Mouse (Mus musculus) cerebellum, adult 9-11 months (tissue): ENCODE data around the gene Lemd1.

Experiments
- DNase-seq: peaks from one replicate; pipeline ENCODE4 v3.0.0; 2022

Gene Lemd1

DNA sequence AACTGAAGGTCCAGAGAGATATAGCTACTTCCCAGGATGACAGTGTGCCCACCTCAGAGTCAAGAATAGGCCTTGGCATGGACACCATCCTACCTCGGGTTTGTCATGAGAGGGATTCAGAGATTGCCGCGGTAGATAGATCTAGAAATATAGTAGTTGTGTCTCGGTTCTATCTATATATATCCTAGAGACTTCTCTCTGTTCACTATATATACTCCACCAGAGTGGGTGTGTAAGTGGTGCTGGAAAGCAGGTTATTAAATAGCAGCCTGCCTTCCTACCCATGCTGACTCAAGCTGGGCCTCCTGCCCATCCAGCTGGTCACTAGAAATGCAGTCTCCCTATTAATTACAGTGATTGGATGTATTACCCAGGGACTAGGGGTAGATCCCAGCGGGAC, 11.5 kb downstream of the Lemd1 start:
- DNase-seq, result no peak

DNA sequence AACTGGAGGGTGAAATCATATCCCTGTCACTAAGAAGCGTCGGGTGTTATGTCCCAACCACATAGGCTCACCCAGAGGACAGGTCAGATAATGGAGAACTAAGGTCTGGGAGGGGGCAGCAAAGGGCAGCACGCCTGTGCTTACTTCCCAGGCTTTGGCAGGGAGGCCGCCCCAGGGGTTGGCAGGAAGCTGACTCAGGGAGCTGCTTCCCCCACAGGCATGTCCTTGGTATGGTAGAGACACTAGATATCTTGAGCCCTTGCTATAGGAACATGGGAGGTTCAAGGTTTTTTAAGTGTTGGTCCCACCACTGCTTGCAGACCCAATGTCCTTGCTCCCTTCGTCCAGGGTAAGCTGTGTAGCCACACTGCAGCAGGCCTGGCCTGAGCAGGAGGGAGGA, 14.7 kb downstream of the Lemd1 start:
- DNase-seq, result no peak

- no peak for DNase-seq
Observed at GRCm38 (mm10) chr1:132206828-132207227, 15.6 kb downstream of the Lemd1 start.

DNA sequence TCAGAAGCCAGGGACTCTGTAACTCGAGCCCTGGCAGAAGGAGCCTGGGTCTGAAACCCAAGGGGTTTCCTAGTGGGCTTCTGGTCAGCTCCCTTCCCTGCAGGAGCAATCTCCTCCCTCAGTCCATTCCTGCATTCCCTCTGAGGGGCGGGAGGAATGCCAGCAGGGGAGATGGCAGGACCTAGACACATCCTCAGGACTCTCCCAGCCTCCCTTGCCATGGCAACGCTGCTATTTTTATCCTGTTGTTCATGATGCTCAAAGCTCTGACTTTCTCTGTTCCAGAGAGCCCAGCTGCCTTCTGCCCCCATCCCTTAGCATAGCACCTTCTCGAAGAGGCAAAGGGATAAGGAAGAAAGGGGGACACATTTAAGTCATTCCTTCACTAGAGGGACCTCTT, 16.9 kb downstream of the Lemd1 start:
- peak; percentile 72 for DNase-seq

GRCm38 (mm10) chr1:132209400-132209799, 18.2 kb downstream of the Lemd1 start:
- no peak for DNase-seq

GRCm38 (mm10) chr1:132210922-132211321, 19.7 kb downstream of the Lemd1 start:
- peak; percentile 30 for DNase-seq

GRCm38 (mm10) chr1:132211672-132212071, 20.4 kb downstream of the Lemd1 start:
- no peak for DNase-seq

GRCm38 (mm10) chr1:132212218-132212617, 21.0 kb downstream of the Lemd1 start:
- DNase-seq, result peak; percentile 55

DNA sequence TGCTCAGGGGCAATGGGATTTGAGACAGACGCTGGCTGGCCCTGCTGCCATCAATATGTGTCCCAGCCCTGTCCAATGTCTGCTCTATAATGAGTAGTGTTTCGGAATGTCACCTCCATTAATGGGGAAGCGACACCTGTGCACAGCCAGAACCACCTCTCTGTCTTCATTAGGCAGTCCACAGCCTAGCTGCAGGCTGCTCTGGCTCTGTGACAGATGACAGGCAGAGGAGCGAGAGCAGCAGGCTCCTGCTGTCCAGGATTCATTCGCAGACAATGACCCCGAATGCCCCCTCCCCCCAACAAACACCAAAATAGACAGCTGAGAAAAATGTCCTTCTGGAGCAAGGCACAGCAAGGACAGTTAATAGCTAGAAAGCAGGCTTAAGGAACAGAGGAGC, 21.8 kb downstream of the Lemd1 start:
- DNase-seq, result peak; percentile 57

DNA sequence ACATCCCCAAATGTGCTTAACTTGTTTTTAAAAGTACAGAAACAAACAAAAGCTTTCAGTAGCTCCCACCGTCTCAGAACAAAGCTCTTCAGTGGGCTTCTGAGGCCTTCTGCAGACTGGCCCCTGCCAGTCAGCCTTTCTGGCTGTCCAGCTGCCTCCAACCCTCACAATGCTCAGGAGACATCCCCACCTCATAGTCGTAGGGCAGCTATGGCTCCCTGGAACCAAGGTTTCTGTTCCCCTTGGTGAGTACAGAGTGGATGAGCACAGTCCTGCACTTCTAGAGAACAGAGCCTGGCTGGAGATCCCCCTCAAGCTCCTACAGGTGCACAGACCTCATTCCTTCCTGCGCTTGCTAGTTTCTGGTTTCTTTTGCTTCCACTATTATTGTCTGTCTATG, 25.0 kb downstream of the Lemd1 start:
- no peak for DNase-seq

DNA sequence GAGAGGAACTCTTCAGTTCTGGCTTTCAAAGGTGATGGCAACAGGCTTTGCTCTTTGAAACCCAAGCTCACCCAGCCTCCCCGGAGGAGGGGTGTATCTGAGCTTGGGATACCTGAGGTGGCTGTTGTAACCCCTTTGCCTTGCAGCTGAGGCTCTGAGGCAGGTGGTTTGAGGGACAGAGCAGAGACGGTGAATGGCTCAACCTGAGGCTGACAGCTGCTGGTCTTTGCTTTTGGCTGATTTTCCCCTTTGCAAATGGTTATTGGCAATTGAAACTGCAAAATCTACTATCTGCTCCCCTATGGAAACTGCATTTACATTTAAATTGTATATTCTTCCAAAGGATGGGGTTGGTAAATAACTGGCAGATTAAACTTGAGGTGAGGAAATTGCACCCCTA, 30.4 kb downstream of the Lemd1 start:
- no peak for DNase-seq

- no peak for DNase-seq
Observed at GRCm38 (mm10) chr1:132222166-132222565, 30.9 kb downstream of the Lemd1 start.

DNA sequence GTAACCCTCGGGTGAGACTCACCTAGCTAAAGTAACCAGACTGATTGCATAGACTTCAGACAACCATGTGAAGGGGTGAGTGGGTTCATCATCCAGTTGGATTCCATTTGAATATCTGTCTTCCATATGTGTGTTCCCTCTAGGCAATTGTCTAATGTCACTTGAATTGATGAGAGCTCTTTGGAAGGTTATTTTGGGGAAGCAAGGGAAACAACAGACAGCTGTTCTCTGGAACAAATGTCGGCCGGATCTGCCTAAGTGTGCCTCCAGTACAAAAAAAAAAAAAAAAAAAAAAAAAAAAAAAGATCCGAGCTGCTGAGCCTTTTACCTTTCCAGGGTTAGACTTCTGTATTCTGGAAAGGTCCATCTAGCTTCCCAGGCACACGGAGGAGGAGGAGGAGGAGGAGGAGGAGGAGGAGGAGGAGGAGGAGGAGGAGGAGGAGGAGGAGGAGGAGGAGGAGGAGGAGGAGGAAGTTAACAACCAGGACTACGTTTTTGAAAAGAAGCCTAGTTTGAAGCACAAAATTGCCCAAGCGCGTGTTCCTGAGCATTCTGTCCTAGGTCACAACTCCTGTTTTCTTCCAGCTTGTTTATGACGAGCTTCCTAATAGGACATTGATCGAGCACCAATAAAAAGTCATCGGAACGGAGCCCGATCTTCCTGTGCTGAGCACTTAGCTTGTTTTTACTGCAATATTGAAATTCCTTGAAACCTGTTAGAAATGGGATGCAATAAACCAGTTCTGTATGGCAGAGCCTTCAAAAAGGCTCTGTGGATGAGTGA, 35.3 kb downstream of the Lemd1 start:
- no peak for DNase-seq

DNA sequence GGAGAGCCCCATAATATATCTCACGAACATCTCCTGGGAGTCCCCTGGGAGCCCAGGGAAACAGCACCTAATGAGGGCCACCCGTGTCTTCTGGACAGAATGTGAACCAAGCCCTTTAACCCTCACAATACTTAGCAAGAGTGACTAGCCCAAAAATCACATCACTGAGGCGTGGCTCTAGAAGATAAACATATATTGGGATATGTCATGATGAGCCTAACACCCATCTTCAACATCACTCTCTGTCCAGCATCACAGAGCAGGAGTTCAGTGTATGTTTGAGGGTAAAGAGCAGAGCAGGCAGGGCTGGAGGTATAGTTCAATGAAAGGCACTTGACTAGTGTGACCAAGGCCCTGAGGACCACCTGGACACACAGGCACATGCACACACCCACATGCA, 38.4 kb downstream of the Lemd1 start, which contains the start of gene Gm10188:
Gene Gm10188, minus strand, starts transcription at position 101 of the 400 bp plus-strand sequence.
- no peak for DNase-seq

DNA sequence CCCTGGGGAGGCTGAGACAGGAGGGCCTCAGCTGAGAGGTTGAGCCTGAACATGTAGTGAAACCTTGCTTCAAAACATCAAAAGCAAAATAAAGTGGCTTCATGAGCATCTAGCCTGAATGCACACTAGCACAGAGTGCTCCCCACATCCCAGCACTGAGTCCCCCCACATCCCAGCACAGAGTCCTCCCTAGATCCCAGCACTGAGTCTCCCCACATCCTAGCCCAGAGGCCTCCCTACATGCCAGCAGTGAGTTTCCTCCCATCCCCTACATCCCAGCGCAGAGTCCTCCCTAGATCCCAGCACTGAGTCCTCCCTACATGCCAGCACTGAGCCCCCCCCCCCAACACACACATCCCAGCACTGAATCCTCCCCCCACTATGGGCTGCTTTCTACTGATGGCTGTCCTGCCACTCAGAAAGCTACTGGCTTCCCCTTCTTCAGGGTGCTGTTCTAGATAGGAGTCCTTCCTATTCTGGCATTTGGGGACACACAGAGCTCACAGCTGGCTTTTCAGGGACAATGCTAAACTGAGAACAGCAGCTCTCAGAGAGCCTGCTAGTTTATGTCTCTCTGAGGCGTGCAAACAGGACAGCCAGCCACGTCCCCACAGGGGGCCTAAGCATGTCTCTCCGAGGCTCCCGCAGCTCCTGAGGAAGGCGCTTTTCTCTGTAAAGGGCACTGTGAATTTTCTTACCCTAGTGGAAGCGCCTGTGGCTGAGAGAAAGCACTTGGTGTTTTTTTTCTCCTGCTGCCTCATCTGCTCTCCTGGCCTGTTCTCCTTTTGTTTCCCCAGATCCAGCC, 40.4 kb downstream of the Lemd1 start:
- no peak for DNase-seq

DNA sequence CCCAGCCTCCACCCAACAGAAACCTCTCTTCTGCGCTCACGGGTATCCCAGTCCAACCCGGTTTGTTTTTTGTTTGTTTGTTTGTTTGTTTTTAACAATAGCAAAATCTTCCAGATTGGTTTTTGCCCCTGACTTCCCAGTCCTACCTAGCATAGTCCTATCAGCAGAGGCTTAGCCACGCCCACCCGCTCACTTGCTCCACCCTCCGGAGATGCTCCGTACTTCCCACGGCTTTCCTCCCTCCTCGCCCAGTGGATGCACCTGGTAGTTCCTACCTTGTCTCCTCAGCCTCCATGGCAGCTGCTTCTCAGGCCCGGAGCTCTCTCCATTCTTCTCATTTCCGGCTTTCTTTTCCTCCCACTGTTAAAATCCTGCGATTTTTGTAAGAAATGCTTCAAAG, 42.3 kb downstream of the Lemd1 start:
- DNase-seq, result no peak

DNA sequence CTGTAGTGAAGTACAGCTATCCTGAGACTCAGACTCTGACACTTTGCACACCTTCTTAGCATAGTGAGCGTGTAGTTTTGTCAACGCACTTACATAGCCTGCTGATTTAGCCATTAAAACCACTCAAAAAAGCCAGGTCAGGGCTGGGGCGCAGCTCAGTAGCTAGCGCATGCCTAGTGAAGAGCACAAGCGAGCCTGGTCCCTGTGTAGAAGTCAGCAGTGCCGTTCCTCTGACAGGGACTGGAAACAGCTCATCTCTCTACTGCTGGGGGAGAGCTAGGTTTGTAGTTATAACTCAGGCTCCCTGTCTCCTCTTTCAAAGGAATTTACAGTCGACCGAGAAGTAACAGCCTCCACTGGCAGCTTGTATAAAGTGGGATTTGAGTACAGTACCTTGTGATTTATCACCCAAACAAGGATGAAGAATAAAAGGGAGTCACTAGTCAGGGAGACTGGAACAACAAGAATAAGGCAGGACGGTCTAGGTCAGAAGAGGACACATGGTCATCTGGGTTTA, 43.6 kb downstream of the Lemd1 start:
- no peak for DNase-seq

DNA sequence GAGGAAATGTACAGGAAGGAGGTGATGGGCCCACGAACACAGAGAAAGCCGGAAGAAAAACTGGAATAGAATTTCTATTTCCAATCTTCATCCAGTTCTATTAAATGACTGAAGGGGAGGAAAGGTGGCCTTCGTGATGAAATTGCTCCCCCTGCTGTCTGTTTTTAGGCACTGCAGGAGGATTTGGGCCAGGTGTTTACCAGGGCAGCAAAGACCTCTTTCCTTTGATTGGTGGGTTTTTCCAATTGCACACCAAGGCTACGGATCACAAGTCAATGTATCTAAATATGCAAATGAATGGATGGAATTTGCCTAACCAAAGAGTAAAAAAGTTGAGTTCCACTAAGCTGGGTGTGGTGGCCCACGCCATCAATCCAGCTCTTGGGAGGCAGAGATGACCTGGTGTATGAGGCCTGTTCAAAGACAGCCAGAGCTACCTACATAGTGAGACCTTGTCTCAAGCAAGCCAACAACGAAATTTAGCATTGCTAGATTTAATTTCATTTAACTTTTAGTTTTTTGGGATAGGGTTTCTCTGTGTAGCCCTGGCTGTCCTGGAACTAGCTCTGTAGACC, 46.4 kb downstream of the Lemd1 start:
- peak; percentile 67 for DNase-seq

GRCm38 (mm10) chr1:132245010-132245409, 53.8 kb downstream of the Lemd1 start:
- DNase-seq, result no peak

DNA sequence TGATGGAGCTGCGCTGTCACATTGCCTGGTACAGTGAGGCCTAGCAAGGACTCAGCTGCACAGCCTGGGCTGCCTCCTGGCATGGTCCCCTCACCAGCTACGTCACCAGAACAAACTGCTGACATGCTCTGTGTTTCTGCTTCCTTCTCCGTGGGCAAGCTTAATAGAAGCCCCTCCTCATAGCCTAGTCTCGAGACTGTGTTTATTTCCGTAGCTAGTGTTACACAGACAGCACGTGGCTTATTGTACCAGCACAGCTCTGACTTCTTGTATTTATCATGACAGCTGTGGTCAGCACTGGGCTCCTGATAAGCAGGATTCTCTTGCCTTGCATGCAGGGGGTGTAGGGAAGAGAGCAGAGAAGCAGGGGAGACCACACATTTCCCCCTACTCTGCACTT, 54.9 kb downstream of the Lemd1 start:
- no peak for DNase-seq

- DNase-seq, result no peak
Observed at GRCm38 (mm10) chr1:132246641-132247040, 55.4 kb downstream of the Lemd1 start.

- DNase-seq, result no peak
Observed at GRCm38 (mm10) chr1:132254467-132254866, 63.2 kb downstream of the Lemd1 start.

- no peak for DNase-seq
Observed at GRCm38 (mm10) chr1:132260331-132260730, 69.1 kb downstream of the Lemd1 start.

DNA sequence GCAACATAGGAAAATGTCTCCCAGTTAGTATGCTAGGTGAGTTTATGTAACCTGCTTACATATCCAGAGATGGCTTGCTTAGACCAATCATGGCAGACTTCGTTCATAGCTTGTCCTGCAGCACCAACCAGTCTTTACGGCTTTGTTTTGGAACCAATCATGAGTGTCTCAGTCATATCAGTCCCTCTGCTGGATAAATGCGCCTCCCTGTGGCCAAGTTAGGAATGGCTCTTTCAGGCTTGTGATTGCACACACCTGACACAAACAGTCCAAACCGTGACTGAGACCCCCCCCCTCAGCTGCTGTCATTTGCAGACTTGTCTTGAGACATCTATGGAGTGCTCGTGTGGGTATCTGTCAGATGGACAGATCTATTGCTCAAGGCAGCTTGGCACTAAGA, 69.8 kb downstream of the Lemd1 start:
- no peak for DNase-seq
